8 mouse cellular contexts compared by ENCODE assay signal in genomic region chrX:160116074-160116473, GRCm38 (mm10). TPM values are rescaled to one million over a fixed set of nuclear protein-coding genes. Genes with fewer than 3 reads are reported as not detected.
A peak's percentile ranks its signal among the peaks of the same experiment; 100 is the strongest.
DNase-seq lines count a peak whose midpoint lies in the region; ATAC-seq lines count a peak whose summit lies in the region.

No protein-coding gene starts in this region.

- peak; percentile 86 for ATAC-seq in megakaryocyte, adult 5-6 weeks (ENCODE audit: poor library complexity, severe bottlenecking)

- peak; percentile 89 for DNase-seq in heart, adult 11 months
- no peak for DNase-seq in heart, postnatal 4 days
- DNase-seq in spleen, postnatal 36 days (ENCODE audit: low spot score in 2 of 2), result peak; percentile 19 to 36
- no peak for DNase-seq in spleen, adult 12 weeks (ENCODE audit: low spot score)
- DNase-seq in ovary, postnatal 14 days (ENCODE audit: low spot score), result no peak
- DNase-seq in testis, postnatal 14 days (ENCODE audit: low spot score), result no peak
- DNase-seq in urinary bladder, postnatal 25 days (ENCODE audit: low spot score), result no peak

RNA-seq across cellular contexts. Expression of gene Pdha1, which starts 22.1 kb away (rescaled TPM):
- total RNA-seq in heart, postnatal 4 days (2021), result 100 to 1,000 TPM; 625 to 708 TPM
- 85.1 and 86.0 TPM in 2 replicates for total RNA-seq in megakaryocyte, adult 5-6 weeks (2015)
- total RNA-seq in megakaryocyte, adult 5-6 weeks (2017), result 111 and 116 TPM in 2 replicates

Comparison
In these comparisons a context has a peak if more than half of its experiments do, and no peak if none do; other contexts are left out.
1. DNase-seq: peak in heart, adult 11 months (single experiment) and spleen, postnatal 36 days (2 of 2); none in heart, postnatal 4 days (single experiment), spleen, adult 12 weeks (single experiment), ovary, postnatal 14 days (single experiment), testis, postnatal 14 days (single experiment) and urinary bladder, postnatal 25 days (single experiment).
2. RNA of gene Pdha1, which starts 22.1 kb away (total RNA-seq): 625 to 708 TPM in heart, postnatal 4 days; 85.1 to 116 TPM in megakaryocyte, adult 5-6 weeks; every median in the first group is over 4 times any median in the second.